Mouse (Mus musculus) left cerebral cortex, adult 9 months (tissue): ENCODE data around the gene Pfdn2.

Experiments used
- DNase-seq, 2 experiments: peaks; one replicate each; pipeline ENCODE4 v3.0.0; 2022; ENCODE audit warnings: low spot score in 2 of 2

Pfdn2 gene

DNA sequence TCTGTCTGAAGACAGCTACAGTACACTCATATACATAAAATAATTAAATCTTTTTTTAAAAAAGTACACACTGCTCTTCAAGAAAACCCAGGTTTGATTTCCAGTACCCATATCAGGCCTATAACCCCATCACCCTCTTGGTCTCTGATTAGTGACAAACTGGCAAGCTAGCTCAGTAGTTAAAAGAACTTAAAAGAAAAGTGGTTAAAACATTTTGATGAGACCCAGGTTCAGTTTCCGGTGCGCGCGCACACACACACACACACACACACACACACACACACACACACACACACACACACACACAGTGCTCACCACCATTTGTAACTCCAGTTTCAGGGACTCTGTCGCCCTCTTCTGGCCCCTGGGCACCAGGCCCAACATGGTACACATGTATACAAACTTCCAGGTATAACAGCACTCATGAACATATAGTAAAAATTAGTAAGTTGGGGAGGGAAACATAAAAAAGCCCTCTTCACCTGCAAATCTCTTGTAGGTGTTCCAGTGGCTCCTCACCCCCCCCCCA lies 10.4 kb downstream of the Pfdn2 start:
- no peak for DNase-seq

DNA sequence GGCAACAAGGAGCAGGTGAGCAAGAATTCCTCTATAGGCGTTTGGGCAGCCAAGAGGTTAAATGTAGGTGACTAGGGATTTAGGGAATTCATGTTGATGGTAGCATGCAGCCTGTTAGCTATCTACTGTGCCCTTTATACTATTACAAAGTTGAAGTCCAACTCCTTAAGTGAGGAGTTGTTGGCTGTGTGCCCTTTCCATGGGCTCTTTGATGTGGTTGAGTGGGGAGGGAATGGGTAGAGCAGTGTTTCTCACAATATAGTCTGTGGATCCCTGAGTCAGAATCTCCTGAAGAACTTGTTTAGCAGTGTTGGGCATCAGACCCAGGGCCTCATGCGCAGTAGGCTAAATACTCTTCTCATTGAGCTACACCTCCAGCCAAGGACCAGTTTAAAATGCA lies 11.3 kb downstream of the Pfdn2 start:
- no peak for DNase-seq

DNA sequence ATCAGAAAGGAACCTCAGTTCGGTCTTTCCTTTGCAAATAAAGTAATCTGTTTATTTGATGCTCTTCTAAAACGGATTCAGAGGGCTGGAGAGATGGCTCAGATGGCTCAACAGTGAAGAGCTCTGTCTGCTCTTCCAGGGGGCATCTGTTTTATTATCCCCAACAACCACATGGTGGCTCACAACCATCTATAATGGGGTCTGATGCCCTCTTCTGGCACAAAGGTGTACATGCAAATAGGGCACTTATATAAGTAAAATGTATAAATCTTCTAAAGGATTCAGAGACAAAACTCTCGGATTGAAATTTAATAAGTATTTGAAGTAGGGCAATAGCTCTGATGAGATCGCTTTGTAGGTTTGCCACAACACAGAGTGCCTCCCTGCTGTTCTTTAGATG lies 13.0 kb downstream of the Pfdn2 start:
- peak in 1 of 2 experiments; percentile 45 for DNase-seq

DNA sequence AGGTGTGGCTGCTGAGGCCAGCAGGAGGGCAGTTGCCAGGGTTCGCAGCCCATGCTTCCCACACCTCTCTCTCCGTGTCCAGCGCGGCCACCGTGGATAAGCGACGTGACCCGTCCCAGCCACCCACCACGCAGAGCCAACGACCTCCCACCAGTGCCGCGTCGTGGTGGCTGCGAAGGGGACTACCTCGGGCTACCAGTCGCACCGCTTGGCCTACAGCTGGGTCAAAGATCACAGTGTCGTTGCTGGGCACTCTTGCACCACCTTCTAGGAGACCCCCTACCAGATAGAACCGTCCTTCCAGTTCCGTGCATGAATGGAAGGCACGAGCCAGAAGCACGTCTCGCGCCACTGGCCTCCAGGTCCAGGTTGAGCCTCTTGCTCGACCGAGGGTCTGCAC lies 14.8 kb downstream of the Pfdn2 start:
- no peak for DNase-seq

DNA sequence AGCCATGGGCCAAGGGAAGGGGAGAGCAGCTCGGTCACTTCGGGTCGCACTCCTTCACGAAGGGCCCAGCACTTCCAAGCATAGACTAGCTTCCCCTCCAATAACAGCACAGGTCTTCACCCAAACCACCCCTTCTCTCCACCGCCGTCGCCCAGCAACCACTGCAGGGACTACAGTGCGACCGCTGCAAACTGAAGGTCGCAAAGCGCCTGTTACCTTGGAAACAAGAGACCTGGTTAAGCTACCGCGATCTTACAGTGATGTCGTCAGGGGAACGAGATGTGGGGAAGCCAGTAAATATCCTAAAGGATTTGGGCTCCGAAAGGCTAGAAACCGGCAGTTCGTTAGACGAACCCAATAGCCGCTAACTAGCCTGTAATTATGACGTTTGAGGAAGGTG lies 15.2 kb downstream of the Pfdn2 start, which contains the start of gene Klhdc9:
Klhdc9 (minus strand) TSS at position 143 of the 400 bp plus-strand sequence.
- peak; percentile 92 to 94 for DNase-seq

DNA sequence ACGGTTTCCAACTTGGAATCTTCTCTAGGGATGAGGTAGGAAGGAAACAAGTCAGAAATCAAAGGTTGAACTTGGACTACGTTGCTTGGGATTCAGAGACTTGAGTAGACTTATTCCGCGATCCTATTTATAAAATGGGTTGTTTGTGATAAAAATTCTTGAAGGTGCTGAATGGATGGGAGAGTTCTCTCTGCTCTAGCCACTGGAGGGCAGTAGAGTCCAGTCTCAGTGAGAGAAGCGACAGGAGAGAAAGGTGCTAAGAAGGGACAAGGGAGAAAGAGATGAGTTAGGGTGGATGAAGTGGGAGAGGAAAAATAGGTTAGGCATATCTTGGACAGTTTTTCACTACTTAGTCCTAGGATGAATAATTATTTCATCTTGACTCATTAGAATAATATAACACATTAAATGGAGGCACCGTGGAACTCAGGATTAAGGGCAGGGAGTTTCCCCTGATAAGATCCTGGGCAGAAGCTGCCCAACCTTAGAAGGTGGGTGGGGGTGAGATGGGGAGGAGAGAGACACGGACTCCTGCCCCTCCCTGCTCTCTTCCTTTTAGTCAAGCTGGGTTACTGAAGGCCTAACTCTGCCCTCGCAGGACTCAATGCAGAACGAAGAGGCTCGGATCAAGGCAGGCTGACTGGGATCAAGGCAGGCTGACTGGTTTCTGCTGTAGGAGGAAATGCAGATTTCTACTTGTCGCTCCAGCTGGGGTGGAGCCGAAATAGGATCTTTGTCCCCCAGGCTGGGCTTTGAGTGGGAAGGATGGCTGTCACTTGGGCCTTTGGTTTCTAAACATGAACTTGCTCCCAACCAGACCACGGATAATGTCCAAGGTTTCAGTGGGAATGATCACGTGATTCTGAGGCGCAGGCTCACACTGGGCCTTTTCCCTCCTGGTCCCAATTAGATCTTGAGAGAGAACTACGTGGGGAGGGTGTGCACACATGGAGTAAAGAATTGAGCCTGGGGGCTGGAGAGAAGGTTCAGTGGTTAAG lies 15.9 kb downstream of the Pfdn2 start:
- peak; percentile 51 to 77 for DNase-seq

DNA sequence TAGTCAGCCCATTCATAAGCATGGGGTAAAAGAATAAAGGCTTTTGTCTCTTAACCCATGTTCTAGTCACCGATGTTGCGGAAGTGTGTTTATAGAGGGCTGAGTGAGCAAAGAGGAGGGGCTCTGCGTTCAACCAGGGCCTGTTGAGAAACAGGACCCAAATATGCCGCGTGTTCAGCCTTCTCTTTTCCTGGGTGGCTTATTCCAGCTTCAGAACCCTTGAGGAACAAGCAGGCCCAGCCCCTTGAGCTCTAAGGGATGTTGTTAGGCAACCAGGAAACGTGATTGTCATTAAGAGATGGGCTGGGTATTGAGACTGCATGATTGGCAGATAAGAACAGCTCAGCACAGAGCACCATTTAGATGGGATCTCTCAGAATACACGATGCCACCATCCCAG lies 20.5 kb downstream of the Pfdn2 start:
- no peak for DNase-seq

DNA sequence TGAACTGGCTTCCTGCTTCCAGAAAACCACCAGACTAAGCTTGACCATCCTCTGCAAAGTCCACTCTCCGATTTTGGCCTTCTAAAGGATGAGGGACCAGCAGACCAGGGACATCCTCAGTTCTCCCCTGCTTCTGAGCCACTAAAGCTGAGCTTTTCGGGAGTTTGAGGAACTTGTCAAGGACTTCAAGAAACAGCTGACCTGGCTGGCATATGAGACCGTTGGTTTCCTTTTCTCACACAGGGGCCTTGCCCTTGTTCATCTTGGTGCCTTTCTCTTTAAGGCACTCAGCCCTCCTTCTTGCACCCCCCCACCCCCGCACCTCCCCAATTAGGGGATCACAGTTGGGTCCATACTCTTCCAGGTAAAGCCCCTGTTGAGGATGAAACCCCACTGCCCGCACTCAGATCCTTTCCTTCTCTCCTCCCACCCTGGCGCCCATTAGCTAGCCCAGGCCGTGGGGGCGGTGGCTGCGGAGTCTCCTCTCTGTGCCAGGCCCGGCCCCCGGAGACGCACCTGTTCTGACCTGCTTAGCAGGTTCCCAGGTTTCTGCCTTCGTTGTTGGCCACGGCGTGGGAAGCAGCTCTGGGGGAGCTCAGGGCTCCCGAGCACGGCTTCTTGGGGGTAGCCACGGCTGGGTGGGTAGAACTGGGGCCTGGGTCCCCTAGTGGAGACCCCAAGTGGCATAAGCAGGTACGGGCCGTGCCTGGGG lies 24.5 kb downstream of the Pfdn2 start, which contains the start of gene Nectin4:
Nectin4 (plus strand) TSS at position 255 of the 712 bp plus-strand sequence.
- no peak for DNase-seq

DNA sequence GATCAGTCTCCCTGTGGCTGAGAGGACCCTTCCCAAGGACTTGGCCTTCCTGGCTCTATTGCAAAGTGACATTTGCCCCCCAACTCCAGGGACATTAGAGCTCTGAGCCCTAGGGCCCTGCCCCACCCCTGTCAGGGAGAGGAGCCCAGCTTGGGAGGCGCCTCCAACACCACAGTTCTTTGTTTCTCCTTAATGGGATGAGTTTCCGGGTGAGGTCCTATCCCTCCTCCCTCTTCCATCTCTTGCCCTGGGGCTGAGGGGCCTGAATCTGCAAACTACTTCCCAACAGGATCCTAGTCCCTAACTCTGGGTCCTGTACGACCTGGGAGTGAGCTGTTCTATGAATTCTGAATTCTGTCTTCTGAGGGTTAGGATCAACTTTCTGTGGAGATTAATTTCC lies 27.4 kb downstream of the Pfdn2 start:
- no peak for DNase-seq

DNA sequence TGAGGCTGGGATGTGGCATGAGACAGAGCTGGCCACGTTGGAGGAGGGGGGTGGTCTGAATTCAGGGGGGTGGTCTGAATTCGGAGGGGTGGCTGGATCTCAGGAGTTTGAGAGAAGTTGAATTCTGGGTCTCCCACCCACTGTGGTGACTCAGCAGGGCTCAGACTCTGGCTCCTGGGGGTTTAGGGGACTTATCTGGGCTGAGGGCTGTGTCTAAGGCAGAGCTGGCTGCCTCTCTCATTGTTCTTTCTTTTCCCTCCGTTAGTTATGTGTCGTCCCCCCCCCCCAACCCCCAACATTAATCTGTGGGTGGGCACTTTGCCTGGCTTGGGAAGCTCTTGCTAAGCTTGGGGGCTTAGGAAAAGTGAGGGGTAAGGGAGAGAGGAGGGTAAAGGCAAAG lies 28.5 kb downstream of the Pfdn2 start:
- no peak for DNase-seq

DNA sequence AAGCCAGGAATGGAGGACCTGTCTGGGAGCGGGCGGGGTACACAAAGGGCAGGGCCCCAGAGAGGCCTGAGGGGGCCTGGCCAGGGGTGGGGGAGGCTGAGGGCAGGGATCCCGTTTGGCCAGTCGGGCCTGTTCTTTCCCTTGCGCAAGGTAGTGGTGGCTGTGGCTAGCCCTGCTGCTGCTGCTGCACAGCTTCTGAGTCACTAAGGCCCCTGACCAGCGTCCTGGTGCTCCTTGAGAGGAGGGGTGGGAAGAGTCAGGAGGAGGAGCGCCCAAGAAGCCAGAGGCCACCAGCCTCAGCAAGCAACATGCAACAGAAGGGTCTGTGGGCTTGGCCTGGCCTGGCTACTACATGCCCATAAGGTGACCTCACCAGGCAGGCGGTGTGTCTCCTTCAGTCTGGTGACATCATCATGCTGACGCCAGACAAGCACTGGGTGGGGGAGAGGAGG lies 30.2 kb downstream of the Pfdn2 start:
- no peak for DNase-seq

DNA sequence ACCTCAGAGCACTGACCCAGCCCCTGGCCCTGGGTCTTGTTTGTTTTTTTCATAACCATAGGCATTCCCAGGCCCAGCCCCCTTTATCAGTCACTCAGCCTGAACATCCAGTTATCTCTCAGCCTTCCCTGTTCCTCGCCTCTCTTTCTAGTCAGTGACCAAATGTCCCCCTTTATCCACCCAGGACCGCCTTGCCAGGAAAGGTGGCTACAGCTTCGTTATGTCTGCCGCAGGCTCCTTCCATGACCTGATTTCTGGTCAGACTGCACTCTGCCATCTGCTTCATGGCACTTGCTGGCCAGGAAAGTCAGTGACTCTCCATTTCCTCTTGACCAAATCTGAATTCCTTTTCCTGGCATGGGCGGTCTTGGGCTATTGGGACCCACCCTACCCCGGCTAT lies 32.8 kb downstream of the Pfdn2 start:
- DNase-seq: no peak

DNA sequence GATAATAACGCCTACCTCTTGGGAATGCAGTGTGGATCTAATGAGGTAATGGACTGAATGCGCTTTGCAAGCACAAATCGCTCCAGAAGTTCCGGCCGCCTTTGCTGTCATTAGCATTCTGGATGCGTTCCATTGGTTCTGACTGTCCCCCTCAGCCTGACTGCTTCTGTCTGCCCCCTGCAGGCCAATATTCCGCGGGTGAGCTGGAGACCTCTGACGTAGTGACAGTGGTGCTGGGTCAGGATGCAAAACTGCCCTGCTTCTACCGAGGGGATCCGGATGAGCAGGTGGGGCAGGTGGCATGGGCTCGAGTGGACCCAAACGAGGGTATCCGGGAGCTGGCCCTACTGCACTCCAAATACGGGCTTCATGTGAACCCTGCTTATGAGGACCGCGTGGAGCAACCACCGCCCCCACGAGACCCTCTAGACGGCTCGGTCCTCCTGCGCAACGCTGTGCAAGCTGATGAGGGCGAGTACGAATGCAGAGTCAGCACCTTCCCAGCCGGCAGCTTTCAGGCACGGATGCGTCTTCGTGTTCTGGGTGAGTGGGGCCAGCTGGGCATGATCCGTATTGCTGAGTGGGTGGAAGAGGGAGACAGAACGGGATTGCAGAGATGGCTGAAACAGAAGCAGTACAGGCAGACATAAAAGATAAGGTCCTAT lies 34.6 kb downstream of the Pfdn2 start:
- peak in 1 of 2 experiments; percentile 80 for DNase-seq

DNA sequence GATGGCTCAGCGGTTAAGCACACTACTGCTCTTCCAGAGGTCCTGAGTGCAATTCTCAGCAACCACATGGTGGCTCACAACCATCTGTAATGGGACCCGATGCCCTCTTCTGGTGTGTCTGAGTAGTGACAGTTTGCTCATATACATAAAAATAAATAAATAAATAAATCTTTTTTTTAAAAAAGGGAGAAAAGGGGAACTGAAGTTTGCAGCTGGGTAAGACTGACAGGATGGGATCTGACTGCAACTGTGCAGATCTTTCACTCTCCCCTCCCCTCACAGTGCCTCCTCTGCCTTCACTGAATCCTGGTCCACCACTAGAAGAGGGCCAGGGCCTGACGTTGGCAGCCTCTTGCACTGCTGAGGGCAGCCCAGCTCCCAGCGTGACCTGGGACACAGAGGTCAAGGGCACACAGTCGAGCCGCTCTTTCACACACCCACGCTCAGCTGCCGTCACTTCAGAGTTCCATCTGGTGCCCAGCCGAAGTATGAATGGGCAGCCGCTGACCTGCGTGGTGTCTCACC lies 36.7 kb downstream of the Pfdn2 start:
- no peak for DNase-seq

DNA sequence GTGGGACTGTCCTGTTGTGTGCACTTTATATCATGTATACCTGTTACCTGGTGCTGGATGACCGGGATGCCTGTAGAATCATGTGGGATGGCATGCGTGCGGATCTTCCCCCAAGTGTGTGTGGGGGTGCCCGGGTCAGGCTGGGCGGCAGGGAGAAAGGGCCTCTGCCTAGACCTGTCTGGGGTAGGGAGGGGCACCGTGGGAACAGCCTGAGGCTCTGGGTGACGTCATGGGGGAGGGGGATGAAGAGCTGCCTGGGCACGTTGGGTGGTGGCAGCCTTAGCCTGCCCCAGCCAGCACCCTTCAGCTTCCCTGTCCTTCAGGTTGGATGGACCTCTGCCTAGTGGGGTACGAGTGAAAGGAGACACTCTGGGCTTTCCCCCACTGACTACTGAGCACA lies 38.9 kb downstream of the Pfdn2 start:
- DNase-seq: no peak

DNA sequence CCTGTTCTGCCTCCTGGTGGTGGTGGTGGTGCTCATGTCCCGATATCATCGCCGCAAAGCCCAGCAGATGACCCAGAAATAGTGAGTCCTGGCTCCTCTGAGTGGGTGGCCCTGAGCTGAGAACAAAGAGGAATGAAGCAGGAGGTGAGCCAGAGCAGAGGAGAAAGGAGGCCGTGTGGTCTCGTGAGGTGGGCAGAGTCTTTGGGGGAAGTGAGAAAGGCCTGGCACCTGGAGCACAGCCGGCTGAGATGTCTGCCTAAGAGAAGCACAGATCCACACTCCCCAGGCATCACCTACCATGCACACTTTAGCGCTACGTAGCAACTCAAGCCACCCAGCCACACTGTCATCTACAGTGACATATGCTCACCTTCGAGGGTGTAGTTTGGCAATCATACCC lies 39.7 kb downstream of the Pfdn2 start:
- no peak for DNase-seq

DNA sequence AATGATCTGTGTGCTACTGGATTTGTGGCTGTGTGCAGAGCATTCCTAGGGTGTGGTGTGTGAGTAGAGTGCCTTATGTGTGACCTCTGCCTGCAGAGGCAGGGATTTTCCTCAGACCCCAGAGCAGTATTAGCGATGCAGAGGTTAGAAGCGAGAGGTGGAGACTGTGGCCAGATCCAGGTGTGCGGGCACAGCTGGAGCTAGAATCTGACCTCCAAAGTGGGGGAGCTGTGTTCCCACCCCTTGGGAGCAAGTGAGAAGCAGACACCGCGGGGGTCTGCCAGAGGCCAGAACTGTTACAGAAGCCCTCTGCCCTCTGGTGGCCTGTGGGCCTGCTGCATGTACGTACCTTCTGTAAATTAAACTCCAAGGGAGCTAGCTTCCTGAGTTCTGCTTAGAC lies 41.6 kb downstream of the Pfdn2 start:
- no peak for DNase-seq

DNA sequence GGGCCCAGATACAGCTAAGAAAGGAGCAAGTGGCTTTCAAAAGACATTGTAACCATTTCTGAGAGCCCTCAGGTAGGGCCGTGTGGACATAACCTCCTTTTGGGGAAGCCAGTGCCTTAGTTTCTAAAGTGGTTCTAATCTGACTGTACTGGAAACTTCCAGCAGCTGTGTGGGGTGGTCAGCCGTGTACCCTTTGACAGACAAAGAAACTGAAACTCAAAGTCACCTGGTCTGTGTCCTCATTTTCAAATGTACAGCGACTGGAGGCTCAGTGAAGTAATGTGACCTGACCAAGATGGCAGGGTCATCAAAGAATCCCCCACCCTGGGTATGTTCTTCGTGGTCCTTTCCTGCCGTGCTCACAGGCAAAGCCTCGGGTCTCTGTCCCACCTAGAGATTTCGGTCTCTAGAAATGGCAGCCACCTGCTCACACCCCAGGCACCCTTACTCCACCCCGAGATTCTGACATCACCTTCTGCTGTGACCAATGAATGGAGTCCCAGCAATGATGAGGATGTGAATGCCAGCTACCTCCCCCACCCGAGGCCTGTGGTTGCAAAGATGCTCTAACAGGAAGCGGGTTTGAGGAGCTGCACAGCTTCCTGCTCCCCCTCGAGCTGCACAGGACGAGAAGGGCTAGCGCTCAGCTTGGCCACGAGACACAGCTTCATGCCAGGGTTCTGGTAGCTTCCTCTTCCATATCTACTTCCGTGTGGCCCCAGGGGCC lies 43.1 kb downstream of the Pfdn2 start, which contains the start of gene Arhgap30:
Arhgap30 (plus strand) TSS at position 579 of the 727 bp plus-strand sequence.
- peak; percentile 27 to 36 for DNase-seq

DNA sequence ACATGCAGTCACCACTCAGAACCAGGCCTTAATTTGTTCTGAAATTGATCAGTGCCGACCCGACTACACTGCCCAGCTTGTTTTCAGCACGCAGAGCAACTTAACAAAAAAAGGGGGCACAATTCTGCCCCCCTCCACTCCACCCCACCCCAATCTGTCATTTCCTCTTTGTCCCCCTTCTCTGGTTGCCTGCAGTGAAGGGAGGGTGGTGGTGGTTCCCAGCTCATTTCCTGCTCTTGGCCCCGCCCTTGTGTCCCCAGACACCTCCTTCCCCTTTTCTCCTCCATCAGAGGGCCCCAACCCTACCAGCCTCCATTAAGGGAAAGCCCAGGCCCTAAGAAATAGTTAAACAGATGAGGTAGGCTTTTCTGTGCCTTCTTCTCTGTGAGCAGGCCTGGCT lies 44.6 kb downstream of the Pfdn2 start:
- DNase-seq: no peak

DNA sequence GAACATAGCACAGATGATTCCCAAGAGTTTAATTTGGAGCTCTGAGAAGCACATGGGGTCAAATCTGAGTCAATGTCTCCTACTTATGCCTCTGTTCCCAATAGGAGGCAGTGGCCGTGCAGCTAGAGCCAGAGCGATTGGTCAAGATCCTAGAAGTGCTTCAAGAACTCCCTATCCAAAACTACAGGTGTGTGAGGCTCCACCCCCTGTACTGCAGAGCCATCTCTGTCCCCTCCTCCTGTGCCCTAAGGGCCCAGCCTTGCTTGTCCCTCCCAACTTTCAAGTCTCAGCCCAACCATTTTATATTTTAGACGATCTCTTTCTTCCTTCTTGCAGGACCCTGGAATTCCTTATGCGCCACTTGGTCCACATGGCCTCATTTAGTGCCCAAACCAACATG lies 56.4 kb downstream of the Pfdn2 start:
- no peak for DNase-seq

DNA sequence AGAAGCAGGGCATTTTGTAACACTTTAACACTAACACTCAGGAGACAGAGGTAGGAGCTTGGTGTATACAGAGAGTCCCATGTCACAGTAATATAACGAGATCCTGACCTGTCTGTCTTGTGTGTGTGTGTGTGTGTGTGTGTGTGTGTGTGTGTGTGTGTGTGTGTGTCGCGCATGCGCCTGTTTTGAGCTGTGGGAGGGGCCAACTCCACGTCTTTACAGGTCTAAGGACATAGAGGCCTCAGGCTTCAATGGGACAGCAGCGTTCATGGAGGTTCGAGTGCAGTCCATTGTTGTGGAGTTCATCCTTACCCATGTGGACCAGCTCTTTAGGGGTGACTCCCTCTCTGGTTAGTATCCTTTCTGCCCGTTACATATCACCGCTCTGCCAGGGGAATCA lies 57.5 kb downstream of the Pfdn2 start:
- DNase-seq: no peak
